Mouse (Mus musculus): ENCODE measurements around the gene Cnga4. TPM values are rescaled to one million over a fixed set of nuclear protein-coding genes. Genes with fewer than 3 reads are reported as not detected.
"Not testable (repeated sequence)": the region's sequence is repeated elsewhere in the genome, so short reads cannot be mapped to it uniquely, and the experiment has no call there.

Gene Cnga4
- polyA plus RNA-seq, 1 experiment from 2014 or later = not detected

GRCm38 (mm10) chr7:105420903-105421302, 16.5 kb downstream of the Cnga4 start:
- Histone ChIP-seq H3K9me3 (no peaks in the 10 kb centered on the region), H3K4me1 (no peaks in the 10 kb centered on the region), H3K36me3 (no peaks in the 10 kb centered on the region), H3K4me2 (no peak overlapping the region), H3K27ac (no peak overlapping the region), H3K27me3 (peaks cover 19% of the 10 kb centered on the region), H3K9ac (no peak overlapping the region), H3K4me3 (no peak overlapping the region)
- no peak for ATAC-seq (ENCODE audit: borderline replicate concordance, extremely low read depth, low FRiP score, low TSS enrichment)
- WGBS = 5% methylated on average over 2 of the region's 2 CpGs

GRCm38 (mm10) chr7:105424368-105424767, 20.0 kb downstream of the Cnga4 start:
- no peaks in the 10 kb centered on the region for H3K9me3 ChIP-seq
- no peak overlapping the region for H3K4me3 ChIP-seq
- no peak overlapping the region for H3K27ac ChIP-seq
- WGBS = 14% methylated on average over 5 of the region's 5 CpGs
- H3K36me3 ChIP-seq = no peaks in the 10 kb centered on the region
- no peak overlapping the region for H3K4me2 ChIP-seq
- no peak overlapping the region for H3K9ac ChIP-seq
- H3K27me3 ChIP-seq = peaks cover 34% of the 10 kb centered on the region
- no peak for ATAC-seq (ENCODE audit: borderline replicate concordance, extremely low read depth, low FRiP score, low TSS enrichment)
- no peaks in the 10 kb centered on the region for H3K4me1 ChIP-seq

- peak; percentile 76; the same call in 1 of the 2 replicates for ATAC-seq (ENCODE audit: borderline replicate concordance, extremely low read depth, low FRiP score, low TSS enrichment)
- H3K4me1 ChIP-seq = no peaks in the 10 kb centered on the region
- H3K4me3 ChIP-seq = peak within 1 kb of the TSS; percentile 39
- 2% methylated on average over 24 of the region's 31 CpGs for WGBS
- H3K9ac ChIP-seq = peak within 1 kb of the TSS; percentile 23; the same call in 1 of the 2 replicates
- H3K27me3 ChIP-seq = peaks cover 34% of the 10 kb centered on the region
- H3K27ac ChIP-seq = no peak within 1 kb of the TSS
- no peaks in the 10 kb centered on the region for H3K9me3 ChIP-seq
- H3K36me3 ChIP-seq = no peaks in the 10 kb centered on the region
- peak within 1 kb of the TSS; percentile 65 for H3K4me2 ChIP-seq
These were observed 21.2 kb downstream of the Cnga4 start, which contains the start of gene Cckbr for GRCm38 (mm10) chr7:105425424-105426043. TSS of gene Cckbr (plus strand) at chr7:105425731.

GRCm38 (mm10) chr7:105426051-105426450, 21.7 kb downstream of the Cnga4 start:
- Histone ChIP-seq H3K27me3 (peaks cover 34% of the 10 kb centered on the region), H3K4me3 (peak overlapping the region; percentile 39), H3K4me2 (peak overlapping the region; percentile 65), H3K27ac (no peak overlapping the region), H3K9ac (0 out of 2 replicates have a peak overlapping the region, but pooled peaks have one; percentile 23), H3K9me3 (no peaks in the 10 kb centered on the region), H3K4me1 (no peaks in the 10 kb centered on the region), H3K36me3 (no peaks in the 10 kb centered on the region)
- 3% methylated on average over 11 of the region's 11 CpGs for WGBS
- ATAC-seq (ENCODE audit: borderline replicate concordance, extremely low read depth, low FRiP score, low TSS enrichment) = 0 out of 2 replicates have a peak, but pooled peaks have one; percentile 19

- Histone ChIP-seq H3K9ac (no peak overlapping the region), H3K27ac (no peak overlapping the region), H3K4me1 (no peaks in the 10 kb centered on the region), H3K9me3 (no peaks in the 10 kb centered on the region), H3K27me3 (peaks cover 4% of the 10 kb centered on the region; the same call in 1 of the 2 replicates), H3K4me3 (no peak overlapping the region), H3K36me3 (no peaks in the 10 kb centered on the region), H3K4me2 (no peak overlapping the region)
- 30% methylated on average over 1 of the region's 1 CpGs for WGBS
- ATAC-seq (ENCODE audit: borderline replicate concordance, extremely low read depth, low FRiP score, low TSS enrichment) = no peak
These were observed 27.7 kb downstream of the Cnga4 start for GRCm38 (mm10) chr7:105432058-105432457.

- Histone ChIP-seq H3K9me3 (no peaks in the 10 kb centered on the region), H3K27ac (no peak overlapping the region), H3K27me3 (no peaks in the 10 kb centered on the region; the same call in 1 of the 2 replicates), H3K36me3 (no peaks in the 10 kb centered on the region), H3K4me1 (no peaks in the 10 kb centered on the region), H3K4me2 (no peak overlapping the region), H3K9ac (no peak overlapping the region), H3K4me3 (no peak overlapping the region)
- ATAC-seq (ENCODE audit: borderline replicate concordance, extremely low read depth, low FRiP score, low TSS enrichment) = no peak
- WGBS = 83% methylated on average over 17 of the region's 17 CpGs
These were observed 29.5 kb downstream of the Cnga4 start for GRCm38 (mm10) chr7:105433859-105434258.

- no peaks in the 10 kb centered on the region for H3K36me3 ChIP-seq
- no peak overlapping the region; the same call in 1 of the 2 replicates for H3K4me2 ChIP-seq
- 76% methylated on average over 22 of the region's 22 CpGs for WGBS
- H3K9me3 ChIP-seq = no peaks in the 10 kb centered on the region
- H3K4me1 ChIP-seq = no peaks in the 10 kb centered on the region
- no peak overlapping the region for H3K27ac ChIP-seq
- no peak for ATAC-seq (ENCODE audit: borderline replicate concordance, extremely low read depth, low FRiP score, low TSS enrichment)
- no peak overlapping the region for H3K9ac ChIP-seq
- no peaks in the 10 kb centered on the region; the same call in 1 of the 2 replicates for H3K27me3 ChIP-seq
- no peak overlapping the region for H3K4me3 ChIP-seq
These were observed 30.4 kb downstream of the Cnga4 start for GRCm38 (mm10) chr7:105434798-105435197.

GRCm38 (mm10) chr7:105437979-105438772, 33.8 kb downstream of the Cnga4 start:
- WGBS = 43% methylated on average over 7 of the region's 7 CpGs
- ATAC-seq (ENCODE audit: borderline replicate concordance, extremely low read depth, low FRiP score, low TSS enrichment) = peak; percentile 60; the same call in 1 of the 2 replicates
- Histone ChIP-seq H3K4me3 (no peak overlapping the region), H3K27ac (0 out of 2 replicates have a peak overlapping the region, but pooled peaks have one; percentile 12), H3K4me1 (0 out of 2 replicates have a peak, but pooled peaks cover 8% of the 10 kb centered on the region), H3K36me3 (no peaks in the 10 kb centered on the region), H3K9me3 (no peaks in the 10 kb centered on the region), H3K4me2 (no peak overlapping the region), H3K9ac (no peak overlapping the region), H3K27me3 (no peaks in the 10 kb centered on the region)

- Histone ChIP-seq H3K4me3 (no peak overlapping the region), H3K4me1 (0 out of 2 replicates have a peak, but pooled peaks cover 8% of the 10 kb centered on the region)
- no peak for ATAC-seq (ENCODE audit: borderline replicate concordance, extremely low read depth, low FRiP score, low TSS enrichment)
These were observed 37.1 kb downstream of the Cnga4 start for GRCm38 (mm10) chr7:105441426-105441825.

GRCm38 (mm10) chr7:105445076-105445475, 40.7 kb downstream of the Cnga4 start:
- Histone ChIP-seq H3K4me2 (no peak overlapping the region), H3K4me3 (no peak overlapping the region), H3K4me1 (0 out of 2 replicates have a peak, but pooled peaks cover 8% of the 10 kb centered on the region), H3K36me3 (no peaks in the 10 kb centered on the region), H3K9ac (no peak overlapping the region), H3K27me3 (no peaks in the 10 kb centered on the region), H3K27ac (no peak overlapping the region), H3K9me3 (no peaks in the 10 kb centered on the region)
- 58% methylated on average over 3 of the region's 3 CpGs for WGBS
- ATAC-seq (ENCODE audit: borderline replicate concordance, extremely low read depth, low FRiP score, low TSS enrichment) = no peak

More at GRCm38 (mm10) chr7:105441426-105441825, 37.1 kb downstream of the Cnga4 start:
- no peaks in the 10 kb centered on the region for H3K36me3 ChIP-seq
- WGBS = 30% methylated on average over 4 of the region's 4 CpGs
- no peak overlapping the region for H3K27ac ChIP-seq
- no peak overlapping the region for H3K9ac ChIP-seq
- H3K27me3 ChIP-seq = no peaks in the 10 kb centered on the region
- H3K9me3 ChIP-seq = no peaks in the 10 kb centered on the region
- no peak overlapping the region for H3K4me2 ChIP-seq

- H3K9me3 ChIP-seq; H3K9ac ChIP-seq; H3K36me3 ChIP-seq; H3K27ac ChIP-seq; H3K4me3 ChIP-seq; H3K27me3 ChIP-seq; ATAC-seq (ENCODE audit: borderline replicate concordance, extremely low read depth, low FRiP score, low TSS enrichment); H3K4me1 ChIP-seq; H3K4me2 ChIP-seq: not testable (repeated sequence)
- 85% methylated on average over 4 of the region's 4 CpGs for WGBS
These were observed 49.0 kb downstream of the Cnga4 start for GRCm38 (mm10) chr7:105453345-105453744.
